Mouse (Mus musculus) retina, adult 2 months (tissue): ENCODE results near the gene Fam208a.
A peak's percentile ranks its signal among the peaks of the same experiment; 100 is the strongest.

Source experiments
- DNase-seq: peaks from one replicate; pipeline ENCODE4 v3.0.0-alpha.2; 2012; ENCODE audit warnings: low read depth, low spot score

The Fam208a gene

DNA sequence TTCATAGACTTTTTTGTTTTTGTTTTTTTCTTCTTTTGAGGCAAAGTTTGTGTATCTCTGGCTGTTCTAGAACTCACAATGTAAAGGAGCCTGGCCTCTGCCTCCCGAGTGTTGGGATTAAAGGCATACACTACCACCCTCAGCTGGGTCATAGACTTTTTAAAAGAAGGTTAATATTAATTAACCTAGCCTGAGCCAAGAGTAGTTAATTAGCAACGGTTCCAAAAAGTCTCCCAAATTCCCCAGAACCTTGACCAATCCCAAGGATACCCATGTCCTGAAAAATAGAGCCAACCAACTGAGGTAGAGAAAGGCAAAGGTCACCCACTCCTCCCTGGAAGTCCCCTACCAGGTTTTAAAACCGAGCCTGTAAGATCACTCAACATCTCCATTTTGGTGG lies 7.8 kb upstream of the Fam208a start:
- no peak for DNase-seq

DNA sequence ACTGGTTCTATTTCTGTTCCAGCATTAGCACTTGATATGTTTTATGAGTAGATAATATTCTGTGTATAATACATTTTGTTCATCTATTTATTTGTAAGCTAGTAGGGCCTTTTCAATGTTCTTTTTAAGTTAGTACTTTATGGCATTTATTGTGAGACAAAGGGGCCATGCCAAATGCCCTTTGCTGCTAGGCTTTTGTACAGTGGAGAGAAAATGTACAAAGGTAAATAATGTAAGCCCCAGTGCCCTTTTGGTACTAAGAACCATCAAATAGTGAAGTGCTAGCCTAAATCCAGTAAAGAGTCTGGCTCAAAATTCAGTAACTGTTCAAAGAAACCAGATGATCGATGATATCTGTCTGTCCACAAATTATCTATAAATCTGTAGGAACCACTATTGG lies 6.3 kb upstream of the Fam208a start:
- no peak for DNase-seq

DNA sequence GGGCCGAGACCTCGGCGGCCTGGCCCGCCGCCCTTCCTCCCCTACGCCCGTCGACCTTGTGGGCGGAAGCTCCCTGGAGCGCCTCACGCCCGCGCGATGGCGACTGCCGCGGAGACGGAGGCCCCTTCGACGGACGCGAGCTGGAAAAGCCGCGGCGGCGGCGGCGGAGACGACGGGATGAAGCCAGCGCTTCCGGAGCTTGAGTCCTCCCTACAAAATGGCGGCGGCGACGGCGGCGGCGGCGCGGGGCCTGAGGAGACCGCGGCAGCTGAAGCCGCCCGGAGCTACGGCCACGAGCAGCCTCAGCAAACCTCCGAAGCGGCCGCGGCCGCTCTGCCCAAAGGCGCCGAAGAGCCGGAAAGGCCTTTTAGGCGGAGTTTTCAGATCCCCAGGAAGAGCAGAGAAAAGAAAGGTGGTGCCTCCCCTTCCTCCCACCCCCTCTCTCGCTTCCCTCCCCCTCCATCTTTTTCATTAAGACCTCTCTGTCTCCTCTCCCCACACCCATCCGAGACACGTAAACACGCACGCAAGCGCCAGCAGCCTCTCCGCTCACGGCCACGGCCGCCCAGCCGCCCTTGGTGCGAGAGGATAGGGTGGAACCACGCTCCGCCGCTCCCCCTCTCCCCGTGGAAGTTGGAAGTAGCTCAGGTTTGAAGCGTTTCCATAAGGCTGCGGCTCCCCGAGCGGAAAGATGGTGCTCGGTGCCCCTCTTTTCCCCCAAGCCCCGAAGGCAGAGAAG lies 508 bp downstream of the Fam208a start:
- peak; percentile 52 for DNase-seq

DNA sequence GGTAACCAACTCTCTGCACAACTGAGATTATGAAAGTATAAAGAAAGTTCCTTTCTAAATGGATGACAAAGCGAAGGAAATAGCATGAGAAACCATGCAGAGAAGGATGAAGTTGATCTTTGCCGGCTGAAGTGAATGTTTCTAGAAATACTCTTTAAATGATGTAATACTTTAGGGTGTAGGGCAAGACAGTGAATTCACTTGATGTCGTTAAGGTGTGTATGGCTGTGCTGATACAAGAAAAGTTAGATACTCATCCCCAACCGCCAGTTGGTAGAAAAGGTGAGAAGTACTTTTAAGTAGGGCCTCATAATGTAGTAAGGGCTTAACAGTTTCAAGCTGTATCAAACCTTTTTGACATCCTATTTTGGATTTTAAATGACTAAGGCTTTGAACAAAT lies 1.6 kb downstream of the Fam208a start:
- DNase-seq, result no peak

DNA sequence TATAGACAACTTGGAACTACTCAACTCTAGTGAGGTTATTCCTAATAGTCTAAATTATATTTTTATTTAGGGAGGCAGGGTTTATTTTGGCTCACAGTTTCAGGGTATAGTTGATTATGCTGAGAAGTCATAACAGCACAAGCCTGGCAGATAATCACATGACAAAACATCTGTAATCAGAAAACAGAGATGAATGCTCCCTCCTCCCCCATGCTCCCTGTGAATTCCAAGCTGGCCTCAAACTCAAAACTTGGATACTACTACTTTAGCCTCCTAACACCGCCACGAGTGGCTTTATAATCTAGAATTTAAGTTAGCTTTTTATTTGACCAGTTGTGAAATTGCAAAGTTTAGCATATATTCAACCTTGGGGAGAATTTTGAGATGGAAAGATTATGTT lies 3.4 kb downstream of the Fam208a start:
- no peak for DNase-seq

DNA sequence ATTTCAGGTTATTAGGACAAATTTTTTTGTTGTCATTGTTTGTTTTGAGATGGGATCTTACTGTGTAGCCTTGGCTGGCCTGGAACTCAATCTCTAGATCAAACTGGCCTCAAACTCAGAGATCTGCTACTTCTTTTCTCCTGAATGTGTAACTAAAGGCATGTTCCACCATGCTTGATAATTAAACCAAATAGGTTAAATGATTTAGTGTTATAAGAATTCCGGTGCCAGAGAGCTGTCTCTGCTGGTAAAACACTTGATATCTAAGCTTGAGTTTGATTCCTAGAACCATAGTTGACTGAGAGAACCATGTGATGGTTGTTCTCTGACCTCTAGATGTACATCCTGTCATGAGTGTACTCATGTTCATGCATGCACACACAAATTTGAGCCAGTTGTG lies 7.5 kb downstream of the Fam208a start:
- DNase-seq, result no peak

DNA sequence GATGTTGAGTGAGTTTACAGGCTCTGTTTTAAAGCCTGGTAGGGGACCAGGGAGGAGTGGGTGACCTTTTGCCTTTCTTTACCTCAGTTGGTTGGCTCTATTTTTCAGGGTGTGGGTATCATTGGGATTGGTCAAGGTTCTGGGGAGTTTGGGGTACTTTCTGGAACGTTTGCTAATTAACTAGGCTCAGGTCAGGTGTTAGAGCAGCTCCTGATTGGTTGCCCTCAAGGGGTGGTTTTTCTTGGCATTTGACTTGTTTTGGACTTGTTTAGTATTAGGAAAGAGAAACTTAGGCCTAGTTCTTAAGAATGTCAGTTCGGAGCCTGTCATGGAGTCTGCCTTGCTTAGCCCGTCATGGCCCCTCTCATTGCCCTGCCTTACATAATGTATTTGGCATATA lies 8.2 kb downstream of the Fam208a start:
- DNase-seq, result no peak

DNA sequence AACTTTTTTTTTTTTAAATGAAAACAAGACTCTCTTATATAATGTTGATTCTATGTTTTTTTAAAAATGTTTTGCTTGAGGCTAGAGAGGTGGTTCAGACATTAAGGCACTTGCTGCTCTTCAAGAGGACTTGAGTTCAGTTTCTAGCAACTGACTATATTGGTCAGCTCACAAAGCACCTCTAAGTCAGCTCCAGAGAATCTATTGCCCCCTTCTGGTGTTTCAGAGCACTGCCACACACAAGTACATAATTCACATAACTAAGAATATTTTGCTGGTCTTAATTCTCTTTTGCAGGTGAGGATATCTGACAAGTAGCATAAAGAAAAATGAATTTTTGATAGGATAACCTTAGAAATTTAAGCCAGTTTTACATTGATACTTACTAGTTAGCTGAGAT lies 12.3 kb downstream of the Fam208a start:
- no peak for DNase-seq

DNA sequence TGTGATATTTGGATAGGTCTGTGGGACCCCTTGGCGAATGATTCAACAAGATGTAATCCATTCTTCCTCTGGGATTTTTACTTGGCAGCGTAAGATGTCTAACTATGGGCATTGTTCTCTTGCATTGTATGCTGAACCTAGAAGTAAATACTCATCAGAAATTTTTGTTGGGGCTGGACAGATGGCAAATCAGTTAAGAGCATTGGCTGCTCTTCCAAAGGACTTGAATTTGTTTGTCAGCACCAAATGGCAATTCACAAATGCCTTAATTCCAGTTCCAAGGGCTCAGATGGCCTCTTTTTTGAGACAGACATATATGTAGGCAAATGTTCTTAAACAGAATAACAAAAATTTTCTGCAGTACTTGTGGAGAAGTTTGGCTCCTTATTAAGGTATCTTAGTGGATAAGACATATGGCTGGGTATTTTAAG lies 16.2 kb downstream of the Fam208a start:
- DNase-seq, result no peak

DNA sequence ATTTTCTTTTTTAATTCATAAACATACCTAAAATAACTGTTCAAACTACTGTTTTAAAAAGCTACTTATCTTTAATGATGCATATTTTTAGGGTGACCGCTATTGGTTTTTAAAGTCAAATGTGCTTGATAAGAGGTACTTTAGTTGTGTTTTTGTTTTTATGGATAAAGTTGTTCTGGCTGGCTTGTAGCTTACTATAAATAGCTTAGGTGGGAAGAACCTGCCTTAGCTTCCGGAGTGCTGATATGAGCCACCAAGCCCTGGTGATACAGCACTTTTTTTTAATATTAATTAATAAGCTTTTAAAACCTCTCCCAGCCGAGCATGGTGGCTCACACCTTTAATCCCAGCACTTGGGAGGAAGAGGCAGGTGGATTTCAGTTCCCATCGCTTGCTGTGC lies 18.3 kb downstream of the Fam208a start:
- DNase-seq, result no peak

DNA sequence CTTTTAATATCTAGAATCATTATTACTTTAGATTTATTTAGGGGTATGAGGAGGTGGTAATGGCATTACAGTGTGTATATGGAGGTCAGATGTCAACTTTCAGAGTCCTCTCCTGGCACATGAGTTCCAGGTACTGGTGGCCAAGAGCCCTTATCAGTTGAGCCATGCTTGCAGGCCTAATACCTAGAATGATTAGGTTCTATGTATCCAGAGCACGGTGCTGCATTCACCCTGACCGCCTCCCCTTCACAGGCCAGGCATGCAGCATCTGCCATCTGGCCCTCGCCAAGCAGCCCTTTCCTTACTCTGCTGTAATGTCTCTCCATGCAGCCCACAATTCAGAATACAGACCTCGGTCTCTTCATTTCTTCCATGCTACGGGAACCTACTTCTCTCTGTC lies 62.8 kb downstream of the Fam208a start:
- DNase-seq, result no peak

DNA sequence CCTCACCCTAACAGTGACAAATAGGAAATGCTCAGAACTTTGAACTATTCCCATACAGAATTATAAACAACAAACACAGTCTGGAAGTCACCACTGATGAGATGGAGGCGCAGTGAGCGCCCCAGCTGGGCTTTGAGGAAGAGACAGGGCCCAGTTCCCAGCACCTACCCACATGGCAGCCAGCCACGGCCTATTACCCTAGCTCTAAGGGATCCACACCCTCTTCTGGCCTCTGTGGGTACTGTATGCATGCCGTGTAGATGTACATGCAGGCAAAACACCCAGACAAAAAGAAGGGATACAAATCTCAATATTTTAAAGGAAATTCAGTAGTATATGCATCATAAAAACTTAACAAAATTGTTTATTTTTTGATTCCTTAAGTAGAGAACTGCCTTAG lies 64.9 kb downstream of the Fam208a start:
- DNase-seq, result no peak

DNA sequence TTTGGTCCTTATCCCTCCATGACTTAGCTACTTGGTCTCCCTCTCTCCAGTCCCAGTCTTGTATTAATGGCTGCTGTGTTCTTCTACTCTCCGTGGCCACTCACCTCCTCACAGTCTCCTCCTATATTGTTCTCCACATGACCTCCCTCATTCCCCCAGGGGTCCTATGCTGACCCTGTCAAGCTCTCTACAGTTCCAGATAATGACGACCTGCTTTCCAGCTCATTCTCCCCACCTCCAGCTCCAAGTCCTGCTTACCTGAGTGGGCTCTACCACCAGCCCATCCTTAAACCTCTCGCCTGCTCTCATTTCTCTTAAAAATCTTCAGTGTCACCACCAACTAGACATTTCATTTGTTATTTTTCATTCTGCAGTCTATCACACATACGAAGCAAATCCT lies 72.5 kb downstream of the Fam208a start:
- DNase-seq, result no peak

DNA sequence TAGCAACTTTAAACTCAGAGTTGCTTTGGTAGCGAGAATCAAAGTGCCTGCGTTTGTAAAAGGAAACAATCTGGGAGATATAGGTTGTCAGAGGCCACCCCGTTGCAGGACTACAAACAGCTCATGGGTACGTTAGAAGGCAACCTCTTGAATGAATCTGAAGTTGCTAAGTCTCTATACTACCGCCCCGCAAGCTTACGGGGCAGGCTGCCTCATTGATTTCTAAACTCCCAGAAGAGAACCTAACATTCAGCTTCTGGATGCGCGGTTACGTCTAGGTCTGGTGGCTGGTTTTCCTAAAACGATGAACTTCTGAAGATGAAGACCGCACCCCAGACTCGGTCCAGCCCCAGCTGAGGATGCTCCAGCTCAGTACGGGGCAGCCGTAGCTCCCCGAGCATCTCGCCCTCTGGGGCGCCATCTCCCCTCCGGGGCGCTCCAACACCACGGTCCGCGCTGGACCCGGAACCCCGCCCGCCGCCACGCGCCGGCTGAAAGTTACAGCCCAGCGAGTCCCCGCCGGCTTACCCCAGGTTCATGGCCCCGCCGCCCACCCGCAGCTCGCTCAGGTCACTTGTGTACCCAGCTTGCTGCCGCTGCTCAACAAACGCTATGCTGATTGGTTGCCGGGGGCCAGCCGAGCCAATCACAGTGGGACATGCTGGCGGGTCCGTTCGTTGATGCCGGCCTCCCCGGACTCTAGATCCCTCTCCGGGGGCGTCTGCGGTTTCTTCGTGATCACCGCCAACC lies 79.4 kb downstream of the Fam208a start, which contains the start of gene Ccdc66:
Gene Ccdc66 (minus strand): TSS at position 567 of the 750 bp plus-strand sequence.
- DNase-seq, result peak; percentile 91

DNA sequence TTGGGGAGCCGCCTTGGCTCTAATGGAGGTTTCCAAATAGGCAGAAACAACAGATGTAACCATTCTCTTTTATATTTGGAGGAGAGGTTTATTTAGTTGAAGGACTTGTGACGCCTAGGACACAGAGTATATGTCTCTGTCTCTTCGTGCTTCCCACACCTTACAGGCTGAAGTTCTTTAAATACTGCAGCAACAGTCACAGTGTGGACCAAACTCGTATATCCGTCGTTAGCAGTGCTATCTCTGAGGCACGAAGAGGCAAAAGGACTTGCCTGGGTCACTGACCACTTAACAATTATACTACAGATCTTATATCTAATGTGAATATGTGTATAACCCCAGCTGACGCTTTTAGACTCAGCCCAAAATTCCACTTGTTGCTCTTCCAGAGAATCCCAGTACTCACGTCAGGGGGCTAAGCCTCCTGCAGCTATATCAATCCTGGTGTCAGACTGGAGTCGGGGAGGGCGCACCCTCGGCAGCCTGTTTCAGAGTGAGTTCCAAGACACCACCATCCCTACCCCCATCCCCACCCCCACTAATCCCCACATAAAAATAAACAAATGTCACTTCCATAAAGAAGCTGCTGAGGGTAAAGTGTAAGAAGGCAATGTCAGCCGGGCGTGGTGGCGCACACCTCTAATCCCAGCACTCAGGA lies 80.1 kb downstream of the Fam208a start:
- no peak for DNase-seq

DNA sequence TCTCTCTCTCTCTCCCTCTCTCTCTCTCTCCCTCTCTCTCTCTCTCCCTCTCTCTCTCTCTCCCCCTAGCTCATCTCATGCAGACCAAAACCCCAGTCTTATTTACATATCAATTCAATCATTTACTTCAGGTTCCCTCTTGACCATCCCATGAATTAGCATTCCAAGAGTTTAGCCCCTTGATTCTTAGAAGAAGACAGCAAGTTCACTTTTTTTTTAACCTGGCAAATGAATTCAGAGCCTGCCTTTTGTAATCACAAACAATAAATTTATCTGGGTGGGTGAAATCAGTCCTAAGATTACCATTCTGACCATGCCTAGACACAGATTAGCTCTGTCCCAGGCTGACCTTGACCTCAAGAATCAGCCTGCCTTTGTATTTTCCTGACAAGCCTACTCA lies 95.9 kb downstream of the Fam208a start:
- no peak for DNase-seq
